Mouse (Mus musculus) gastrocnemius, postnatal 10 days (tissue): ENCODE results near the gene Gm13078. TPM values are rescaled to one million over a fixed set of nuclear protein-coding genes. Genes with fewer than 3 reads are reported as not detected.

ENCODE experiments used
- DNase-seq: peaks from one replicate; pipeline ENCODE4 v3.0.0; 2021; ENCODE audit warnings: mixed read lengths
- long read RNA-seq, 2 experiments: library from polyadenylated mRNA; stranded (forward); transcript quantifications; one replicate each; pipeline ENCODE4 v2.0.0; 2021
- total RNA-seq, 2 experiments: library from RNA; stranded (reverse); gene quantifications; 2 replicates each; pipeline ENCODE4 v1.2.3; 2021

The Gm13078 gene
- total RNA-seq, result not detected
- long read RNA-seq, experiment 1, result 0 reads
- long read RNA-seq, experiment 2, result 0 reads

DNA sequence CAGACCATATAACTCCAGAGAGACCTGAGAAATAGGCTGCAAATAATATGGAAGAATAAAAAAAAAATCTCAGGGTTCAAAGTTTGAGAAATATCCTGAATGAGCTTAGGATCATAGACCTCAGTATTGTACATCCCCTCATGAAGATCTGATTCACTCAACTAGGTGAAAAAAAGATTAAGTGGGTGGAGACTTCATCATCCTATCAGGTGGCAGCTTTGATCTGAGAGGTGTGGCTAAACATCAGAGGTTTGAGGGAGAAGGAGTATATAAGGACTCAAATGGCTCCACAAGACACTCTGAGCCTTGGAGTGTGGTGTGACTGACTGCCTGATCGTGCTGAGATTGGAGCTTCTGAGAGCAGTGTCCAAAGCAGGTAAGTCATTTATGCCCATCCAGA, at the start of gene Gm13078:
TSS of gene Gm13078 (plus strand) at position 301 of the 400 bp plus-strand sequence.
- no peak for DNase-seq

- no peak for DNase-seq
Observed at GRCm38 (mm10) chr4:143702611-143703010, 16.6 kb upstream of the Gm13078 start, which contains the start of gene Gm13089. Gene Gm13089, minus strand, starts transcription at chr4:143702711.

Other genes starting within 250 kb of the Gm13078 start
- gene Gm13043, start 208.1 kb upstream of the Gm13078 start, total RNA-seq, result not detected
- not detected for gene Gm13040, start 183.5 kb upstream of the Gm13078 start, total RNA-seq
- gene BC080695, start 167.8 kb upstream of the Gm13078 start, total RNA-seq, result not detected
- gene Gm13057, start 167.7 kb upstream of the Gm13078 start, total RNA-seq, result not detected
- gene Gm13083, start 104.5 kb upstream of the Gm13078 start, total RNA-seq, result not detected
- gene Gm13088, start 62.2 kb upstream of the Gm13078 start, total RNA-seq, result not detected
- not detected for gene Gm13089, start 16.7 kb upstream of the Gm13078 start, total RNA-seq
- gene Gm13023, start 69.9 kb downstream of the Gm13078 start, total RNA-seq, result not detected
- not detected for gene Gm13084, start 96.6 kb downstream of the Gm13078 start, total RNA-seq
- gene Gm13103, start 127.0 kb downstream of the Gm13078 start, total RNA-seq, result not detected
- gene Pramef6, start 180.9 kb downstream of the Gm13078 start, total RNA-seq, result not detected
- gene Pramef25, start 231.6 kb downstream of the Gm13078 start, total RNA-seq, result not detected
- not detected for gene Gm13101, start 247.5 kb downstream of the Gm13078 start, total RNA-seq